Comparison of ENCODE assay signal across 8 mouse cellular contexts in genomic region chr1:36307121-36307494, GRCm38 (mm10). TPM values are rescaled to one million over a fixed set of nuclear protein-coding genes. Genes with fewer than 3 reads are reported as not detected.
A peak's percentile ranks its signal among the peaks of the same experiment; 100 is the strongest.
DNase-seq lines count a peak whose midpoint lies in the region; ATAC-seq and TF ChIP-seq lines count a peak whose summit lies in the region.
"Had no signal": no experiment of that assay in that cellular context is flagged by ENCODE, and none has a peak within 500 bp of the region (broad histone marks: within the 10 kb centered on the region; RNA-seq: fewer than 3 reads in every experiment).

No protein-coding gene starts in this region.

- H3K4me2 ChIP-seq in kidney, embryonic 15.5 days: peak overlapping the region; percentile 97
- no peak overlapping the region for H3K4me2 ChIP-seq in midbrain, embryonic 11.5 days

- no peak for DNase-seq in kidney, adult 2 months
- DNase-seq in midbrain, embryonic 11.5 days (ENCODE audit: low spot score, missing footprints): no peak
- no peak for DNase-seq in left cerebral cortex, postnatal 10 days (ENCODE audit: extremely low spot score in 1 of 2, low spot score in 2 of 2)
- no peak for DNase-seq in frontal cortex, postnatal 36 days (ENCODE audit: low spot score in 2 of 2)

- no peak overlapping the region for H3K4me3 ChIP-seq in kidney, embryonic 15.5 days (replicated peaks)
- H3K4me3 ChIP-seq in kidney, adult 2 months (ENCODE audit: insufficient read depth, low read depth, low read length): no peak overlapping the region
- H3K4me3 ChIP-seq in bone marrow, adult 2 months (replicated peaks; ENCODE audit: control insufficient read depth, low read depth, low read length): no peak overlapping the region
- H3K4me3 ChIP-seq in midbrain, embryonic 11.5 days (ENCODE audit: low read depth, low read length): no peak overlapping the region

- no peak overlapping the region for H3K9ac ChIP-seq in kidney, embryonic 15.5 days
- H3K9ac ChIP-seq in midbrain, embryonic 11.5 days (ENCODE audit: low read length): no peak overlapping the region

- no peaks in the 10 kb centered on the region for H3K9me3 ChIP-seq in kidney, embryonic 15.5 days (replicated peaks)
- no peaks in the 10 kb centered on the region for H3K9me3 ChIP-seq in midbrain, embryonic 11.5 days (ENCODE audit: control insufficient read depth, low read length)
- H3K9me3 ChIP-seq: heart, embryonic 15.5 days had no signal

- WGBS in kidney, embryonic 15.5 days: 69% methylated on average over 7 of the region's 7 CpGs
- WGBS in kidney, adult 2 months: 71% methylated on average over 7 of the region's 7 CpGs
- 24% methylated on average over 7 of the region's 7 CpGs for WGBS in bone marrow, adult 2 months
- WGBS in midbrain, embryonic 11.5 days: 70% methylated on average over 7 of the region's 7 CpGs

- peaks cover 31% of the 10 kb centered on the region for H3K4me1 ChIP-seq in kidney, embryonic 15.5 days
- peaks cover 4% of the 10 kb centered on the region for H3K4me1 ChIP-seq in kidney, adult 2 months (ENCODE audit: control insufficient read depth, insufficient read depth, low read length)
- H3K4me1 ChIP-seq in bone marrow, adult 2 months (ENCODE audit: control insufficient read depth, insufficient read depth, low read length): peaks cover 4% of the 10 kb centered on the region; the same call in 1 of the 2 replicates
- H3K4me1 ChIP-seq in midbrain, embryonic 11.5 days (ENCODE audit: control insufficient read depth, insufficient read depth, low read length): peaks cover 13% of the 10 kb centered on the region

- peak; percentile 17 for ATAC-seq in kidney, embryonic 15.5 days (replicated peaks; ENCODE audit: low FRiP score)
- ATAC-seq in granulocyte monocyte progenitor cell, adult 5-6 weeks (replicated peaks; ENCODE audit: poor library complexity, severe bottlenecking): peak; percentile 9; the same call in 1 of the 2 replicates
- peak; percentile 34 for ATAC-seq in midbrain, embryonic 11.5 days (ENCODE audit: low FRiP score)

- intact Hi-C loops in left cerebral cortex, postnatal 10 days (cut with DNase I): no loop called here

- peaks cover 16% of the 10 kb centered on the region; the same call in 1 of the 2 replicates for H3K27me3 ChIP-seq in kidney, embryonic 15.5 days
- no peaks in the 10 kb centered on the region for H3K27me3 ChIP-seq in kidney, adult 2 months (replicated peaks; ENCODE audit: control insufficient read depth, insufficient read depth, low read length)
- peaks cover 18% of the 10 kb centered on the region; the same call in 1 of the 2 replicates for H3K27me3 ChIP-seq in midbrain, embryonic 11.5 days (ENCODE audit: control insufficient read depth, insufficient read depth, low read length)
- H3K27me3 ChIP-seq: heart, embryonic 15.5 days had no signal

- no peak overlapping the region for H3K27ac ChIP-seq in kidney, embryonic 15.5 days
- H3K27ac ChIP-seq in kidney, adult 2 months (ENCODE audit: insufficient read depth, low read depth, low read length): no peak overlapping the region
- peak overlapping the region; percentile 35; the same call in 1 of the 2 replicates for H3K27ac ChIP-seq in bone marrow, adult 2 months (ENCODE audit: control insufficient read depth, insufficient read depth, low read depth, low read length, poor library complexity)
- no peak overlapping the region for H3K27ac ChIP-seq in midbrain, embryonic 11.5 days (ENCODE audit: low read depth, low read length)

- H3K36me3 ChIP-seq in kidney, embryonic 15.5 days: no peaks in the 10 kb centered on the region
- no peaks in the 10 kb centered on the region for H3K36me3 ChIP-seq in kidney, adult 2 months (ENCODE audit: control insufficient read depth, insufficient read depth, low read length)
- H3K36me3 ChIP-seq in midbrain, embryonic 11.5 days (ENCODE audit: control insufficient read depth, insufficient read depth, low read length): no peaks in the 10 kb centered on the region
- H3K36me3 ChIP-seq: heart, embryonic 15.5 days had no signal

- no peak for TF ChIP-seq POLR2A in kidney, adult 2 months (IDR thresholded peaks at IDR 0.05; ENCODE audit: low read depth, low read length)
- no peak for TF ChIP-seq POLR2A in bone marrow, adult 2 months (IDR thresholded peaks at IDR 0.05; ENCODE audit: borderline replicate concordance, control insufficient read depth, low read depth, low read length)

- TF ChIP-seq CTCF in kidney, adult 2 months (conservative IDR thresholded peaks at IDR 0.05; ENCODE audit: insufficient read depth, insufficient read length, low read depth, low read length): no peak
- TF ChIP-seq CTCF in bone marrow, adult 2 months (IDR thresholded peaks at IDR 0.05; ENCODE audit: control insufficient read depth, insufficient read depth, low read length): no peak

RNA-seq across cellular contexts. Expression of gene Arid5a, which starts 0.4 kb away (rescaled TPM):
- 6.7 and 7.3 TPM in 2 replicates for polyA plus RNA-seq in kidney, embryonic 15.5 days (2015; fragmentation: Nextera tagmentation; extraction: Ambion mirVana)
- 3.3 and 4.5 TPM in 2 replicates for polyA plus RNA-seq in kidney, adult 2 months (2012; rRNA removed)
- 14.3 and 36.7 TPM in 2 replicates for polyA plus RNA-seq in bone marrow, adult 2 months (2011; ENCODE audit: insufficient read depth, insufficient read length, low replicate concordance, missing spikeins)
- total RNA-seq in granulocyte monocyte progenitor cell, adult 5-6 weeks (2014; fragmentation: Nextera tagmentation): 36.0 and 42.2 TPM in 2 replicates
- 33.7 and 33.9 TPM in 2 replicates for total RNA-seq in granulocyte monocyte progenitor cell, adult 5-6 weeks (2017)
- polyA plus RNA-seq in midbrain, embryonic 11.5 days (2014; fragmentation: Nextera tagmentation; extraction: Ambion mirVana): 1.8 and 2.0 TPM in 2 replicates
- 10 to 100 TPM in 1 of 2 experiments, 1 to 10 TPM in 1; 9.8 to 10.5 TPM for total RNA-seq in left cerebral cortex, postnatal 10 days (2021)

RNA-seq across cellular contexts. Expression of gene Neurl3, which starts 32.6 kb away (rescaled TPM):
- polyA plus RNA-seq in kidney, embryonic 15.5 days (2015; fragmentation: Nextera tagmentation; extraction: Ambion mirVana): 16.6 and 17.7 TPM in 2 replicates
- 7.4 and 9.9 TPM in 2 replicates for polyA plus RNA-seq in kidney, adult 2 months (2012; rRNA removed)
- 33.7 and 62.7 TPM in 2 replicates for polyA plus RNA-seq in bone marrow, adult 2 months (2011; ENCODE audit: insufficient read depth, insufficient read length, low replicate concordance, missing spikeins)
- total RNA-seq in granulocyte monocyte progenitor cell, adult 5-6 weeks (2014; fragmentation: Nextera tagmentation): 9.8 and 13.1 TPM in 2 replicates
- 14.4 and 17.5 TPM in 2 replicates for total RNA-seq in granulocyte monocyte progenitor cell, adult 5-6 weeks (2017)
- polyA plus RNA-seq in midbrain, embryonic 11.5 days (2014; fragmentation: Nextera tagmentation; extraction: Ambion mirVana): 0.33 and 0.57 TPM in 2 replicates
- under 1 TPM; 0.54 to 0.69 TPM for total RNA-seq in left cerebral cortex, postnatal 10 days (2021)
